Mouse (Mus musculus) liver, embryonic 11.5 days (tissue): ENCODE measurements at regions not wholly inside any gene's neighbourhood (a gene's known extent, or its start where the extent isn't known, plus 50 kb on each side); places are given as distances from the start of the nearest gene placed in this dataset.
"Not testable (repeated sequence)": the region's sequence is repeated elsewhere in the genome, so short reads cannot be mapped to it uniquely, and the experiment has no call there.

Source experiments
- ATAC-seq: fragments of 200-750 bp; cut with Nextera tagmentation; replicated peaks from 2 replicates; pipeline ENCODE4 v1.8.0; 2017; ENCODE audit warnings: moderate number of reproducible peaks, mild to moderate bottlenecking, moderate TSS enrichment, moderate library complexity; ENCODE audit not compliant: low FRiP score
- DNase-seq: peaks from one replicate; pipeline ENCODE4 v3.0.0-alpha.2; 2017; ENCODE audit warnings: low spot score
- H3K27ac ChIP-seq: fragments of 300-500 bp; sonication (generic); 2 replicates; pipeline ENCODE4 v1.5.1; 2014; ENCODE audit warnings: mild to moderate bottlenecking, low read depth, low read length, control low read depth
- H3K27me3 ChIP-seq: fragments of 300-500 bp; sonication (generic); replicated peaks from 2 replicates; pipeline ENCODE4 v1.6.1; 2014; ENCODE audit warnings: low read length, mixed read lengths; ENCODE audit not compliant: control insufficient read depth, insufficient read depth
- H3K36me3 ChIP-seq: fragments of 300-500 bp; sonication (generic); 2 replicates; pipeline ENCODE4 v1.6.1; 2014; ENCODE audit warnings: mild to moderate bottlenecking, low read length, moderate library complexity, mixed read lengths; ENCODE audit not compliant: control insufficient read depth, insufficient read depth
- H3K4me1 ChIP-seq: fragments of 300-500 bp; sonication (generic); replicated peaks from 2 replicates; pipeline ENCODE4 v1.6.1; 2014; ENCODE audit warnings: low read length, mixed read lengths; ENCODE audit not compliant: control insufficient read depth, insufficient read depth
- H3K4me2 ChIP-seq: fragments of 300-500 bp; sonication (generic); 2 replicates; pipeline ENCODE4 v1.6.1; 2014; ENCODE audit warnings: mild to moderate bottlenecking, control low read depth, moderate library complexity
- H3K4me3 ChIP-seq: fragments of 300-500 bp; sonication (generic); 2 replicates; pipeline ENCODE4 v1.5.1; 2014; ENCODE audit warnings: low read depth, low read length, control low read depth
- H3K9ac ChIP-seq: fragments of 300-500 bp; sonication (generic); 2 replicates; pipeline ENCODE4 v1.6.1; 2014; ENCODE audit warnings: low read depth, low read length, control low read depth
- H3K9me3 ChIP-seq: fragments of 300-500 bp; sonication (generic); 2 replicates; pipeline ENCODE4 v1.6.1; 2016; ENCODE audit warnings: low read length, inconsistent platforms, mixed read lengths; ENCODE audit not compliant: control insufficient read depth
- WGBS: fragments of 180-500 bp; shearing (Covaris S2); extraction: QIAGEN DNeasy Blood & Tissue Kit; methylation state at CpG from one replicate; pipeline ENCODE4 v1.1.7; 2014; 5-methylcytosine and 5-hydroxymethylcytosine counted together

GRCm38 (mm10) chr1:113395267-113395824 is 1530.6 kb upstream of the Dsel start:
- Histone ChIP-seq H3K9ac (no peak overlapping the region), H3K9me3 (no peaks in the 10 kb centered on the region), H3K27me3 (no peaks in the 10 kb centered on the region), H3K36me3 (no peaks in the 10 kb centered on the region), H3K27ac (no peak overlapping the region), H3K4me2 (no peak overlapping the region), H3K4me3 (no peak overlapping the region), H3K4me1 (no peaks in the 10 kb centered on the region)
- ATAC-seq, result no peak
- 75% methylated on average over 6 of the region's 6 CpGs for WGBS
- no peak for DNase-seq

GRCm38 (mm10) chr1:113394326-113394725 is 1529.6 kb upstream of the Dsel start:
- not testable (repeated sequence) for H3K4me3 ChIP-seq, H3K9ac ChIP-seq, H3K4me2 ChIP-seq, H3K27me3 ChIP-seq, ATAC-seq, DNase-seq, H3K36me3 ChIP-seq, H3K27ac ChIP-seq, H3K4me1 ChIP-seq, H3K9me3 ChIP-seq
- 77% methylated on average over 3 of the region's 3 CpGs for WGBS

- no peak for ATAC-seq
- H3K4me3 ChIP-seq, result no peak overlapping the region
- no peak overlapping the region for H3K9ac ChIP-seq
- no peaks in the 10 kb centered on the region for H3K36me3 ChIP-seq
- DNase-seq, result no peak
- H3K27ac ChIP-seq, result no peak overlapping the region
- H3K9me3 ChIP-seq, result no peaks in the 10 kb centered on the region
- H3K4me1 ChIP-seq, result no peaks in the 10 kb centered on the region
- no peak overlapping the region for H3K4me2 ChIP-seq
- H3K27me3 ChIP-seq, result no peaks in the 10 kb centered on the region
Measured at GRCm38 (mm10) chr1:113392962-113393361, 1528.2 kb upstream of the Dsel start.

GRCm38 (mm10) chr1:113389920-113390319 is 1525.2 kb upstream of the Dsel start:
- no peaks in the 10 kb centered on the region for H3K4me1 ChIP-seq
- ATAC-seq (no peak), DNase-seq (no peak)
- H3K4me3 ChIP-seq, result no peak overlapping the region
- 91% methylated on average over 2 of the region's 2 CpGs for WGBS
- no peaks in the 10 kb centered on the region for H3K36me3 ChIP-seq
- no peaks in the 10 kb centered on the region for H3K9me3 ChIP-seq
- no peaks in the 10 kb centered on the region for H3K27me3 ChIP-seq
- no peak overlapping the region for H3K9ac ChIP-seq
- H3K27ac ChIP-seq, result no peak overlapping the region
- no peak overlapping the region for H3K4me2 ChIP-seq

GRCm38 (mm10) chr1:113384888-113385430 is 1520.2 kb upstream of the Dsel start:
- ATAC-seq (no peak), DNase-seq (no peak)
- Histone ChIP-seq H3K9ac (no peak overlapping the region), H3K27ac (no peak overlapping the region), H3K4me3 (no peak overlapping the region), H3K4me2 (no peak overlapping the region), H3K9me3 (no peaks in the 10 kb centered on the region), H3K4me1 (no peaks in the 10 kb centered on the region), H3K36me3 (no peaks in the 10 kb centered on the region), H3K27me3 (no peaks in the 10 kb centered on the region)
- 82% methylated on average over 6 of the region's 6 CpGs for WGBS

- WGBS, result 92% methylated on average over 2 of the region's 2 CpGs
Measured at GRCm38 (mm10) chr1:113383717-113384116, 1519.0 kb upstream of the Dsel start.

GRCm38 (mm10) chr1:113372679-113373078 is 1508.0 kb upstream of the Dsel start:
- Histone ChIP-seq H3K9ac (no peak overlapping the region), H3K4me2 (no peak overlapping the region), H3K4me3 (no peak overlapping the region), H3K27me3 (no peaks in the 10 kb centered on the region), H3K27ac (no peak overlapping the region), H3K4me1 (no peaks in the 10 kb centered on the region), H3K36me3 (no peaks in the 10 kb centered on the region), H3K9me3 (no peaks in the 10 kb centered on the region)
- 54% methylated on average over 1 of the region's 1 CpGs for WGBS
- ATAC-seq, result no peak
- DNase-seq, result no peak

More at GRCm38 (mm10) chr1:113383717-113384116, 1519.0 kb upstream of the Dsel start:
- ATAC-seq (no peak), DNase-seq (no peak)
- no peaks in the 10 kb centered on the region for H3K4me1 ChIP-seq
- H3K36me3 ChIP-seq, result no peaks in the 10 kb centered on the region
- no peak overlapping the region for H3K9ac ChIP-seq
- H3K27me3 ChIP-seq, result no peaks in the 10 kb centered on the region
- H3K4me2 ChIP-seq, result no peak overlapping the region
- H3K9me3 ChIP-seq, result no peaks in the 10 kb centered on the region
- no peak overlapping the region for H3K27ac ChIP-seq
- no peak overlapping the region for H3K4me3 ChIP-seq

GRCm38 (mm10) chr1:113358242-113358641 is 1493.5 kb upstream of the Dsel start:
- H3K4me3 ChIP-seq, result no peak overlapping the region
- ATAC-seq, result no peak

GRCm38 (mm10) chr1:113308037-113308436 is 1443.3 kb upstream of the Dsel start:
- no peak overlapping the region for H3K9ac ChIP-seq
- ATAC-seq (no peak), DNase-seq (no peak)
- no peak overlapping the region for H3K4me3 ChIP-seq
- 81% methylated on average over 2 of the region's 2 CpGs for whole genome bisulfite sequencing
- H3K4me2 ChIP-seq, result no peak overlapping the region
- no peaks in the 10 kb centered on the region for H3K9me3 ChIP-seq
- no peaks in the 10 kb centered on the region for H3K4me1 ChIP-seq
- H3K27me3 ChIP-seq, result no peaks in the 10 kb centered on the region
- no peaks in the 10 kb centered on the region for H3K36me3 ChIP-seq
- no peak overlapping the region for H3K27ac ChIP-seq

More at GRCm38 (mm10) chr1:113358242-113358641, 1493.5 kb upstream of the Dsel start:
- Histone ChIP-seq H3K9me3 (no peaks in the 10 kb centered on the region), H3K4me1 (no peaks in the 10 kb centered on the region), H3K27me3 (no peaks in the 10 kb centered on the region), H3K36me3 (no peaks in the 10 kb centered on the region), H3K4me2 (no peak overlapping the region), H3K9ac (no peak overlapping the region), H3K27ac (no peak overlapping the region)
- WGBS, result 83% methylated on average over 4 of the region's 4 CpGs
- no peak for DNase-seq
